Mouse (Mus musculus): ENCODE measurements around the gene Btrc. TPM values are rescaled to one million over a fixed set of nuclear protein-coding genes. Genes with fewer than 3 reads are reported as not detected.

Gene Btrc
- polyA plus RNA-seq, 1 experiment from 2014 or later = 15.0 TPM

GRCm38 (mm10) chr19:45469760-45470159 is 106.2 kb downstream of the Btrc start:
- 98% methylated on average over 5 of the region's 5 CpGs for WGBS
- no peaks in the 10 kb centered on the region for H3K27me3 ChIP-seq (ENCODE audit: control insufficient read depth, insufficient read depth, low read length)
- H3K9ac ChIP-seq (ENCODE audit: low read length) = no peak overlapping the region
- TF ChIP-seq CTCF (IDR thresholded peaks at IDR 0.05; ENCODE audit: low read depth) (0 out of 2 replicates have a peak, but pooled peaks have one; percentile 26), EP300 (optimal IDR thresholded peaks at IDR 0.05) (no peak)
- ATAC-seq (ENCODE audit: low FRiP score, low TSS enrichment) = no peak
- DNase-seq (ENCODE audit: low spot score) = no peak
- H3K4me3 ChIP-seq (ENCODE audit: low read depth, low read length) = no peak overlapping the region
- no peaks in the 10 kb centered on the region for H3K36me3 ChIP-seq (ENCODE audit: control insufficient read depth, insufficient read depth, low read length)
- no peak overlapping the region for H3K27ac ChIP-seq (replicated peaks)
- no peak overlapping the region for H3K4me2 ChIP-seq (replicated peaks; ENCODE audit: low read depth)
- H3K9me3 ChIP-seq (ENCODE audit: control insufficient read depth, low read length) = no peaks in the 10 kb centered on the region
- no peaks in the 10 kb centered on the region for H3K4me1 ChIP-seq (replicated peaks; ENCODE audit: control insufficient read depth, insufficient read depth)

- H3K4me3 ChIP-seq (ENCODE audit: low read depth, low read length) = no peak overlapping the region
- WGBS = 66% methylated on average over 11 of the region's 11 CpGs
- ATAC-seq (ENCODE audit: low FRiP score, low TSS enrichment) = no peak
- no peaks in the 10 kb centered on the region for H3K36me3 ChIP-seq (ENCODE audit: control insufficient read depth, insufficient read depth, low read length)
- no peaks in the 10 kb centered on the region for H3K4me1 ChIP-seq (replicated peaks; ENCODE audit: control insufficient read depth, insufficient read depth)
- H3K9ac ChIP-seq (ENCODE audit: low read length) = no peak overlapping the region
- DNase-seq (ENCODE audit: low spot score) = no peak
- no peaks in the 10 kb centered on the region for H3K27me3 ChIP-seq (ENCODE audit: control insufficient read depth, insufficient read depth, low read length)
- no peak overlapping the region for H3K27ac ChIP-seq (replicated peaks)
- H3K9me3 ChIP-seq (ENCODE audit: control insufficient read depth, low read length) = no peaks in the 10 kb centered on the region
- TF ChIP-seq EP300 (optimal IDR thresholded peaks at IDR 0.05) = no peak
- H3K4me2 ChIP-seq (replicated peaks; ENCODE audit: low read depth) = no peak overlapping the region
These were observed 109.4 kb downstream of the Btrc start for GRCm38 (mm10) chr19:45472691-45473520.

GRCm38 (mm10) chr19:45474686-45475085 is 111.2 kb downstream of the Btrc start:
- no peak overlapping the region for H3K4me3 ChIP-seq (ENCODE audit: low read depth, low read length)
- no peaks in the 10 kb centered on the region for H3K27me3 ChIP-seq (ENCODE audit: control insufficient read depth, insufficient read depth, low read length)
- DNase-seq (ENCODE audit: low spot score) (no peak), ATAC-seq (ENCODE audit: low FRiP score, low TSS enrichment) (no peak)
- TF ChIP-seq EP300 (optimal IDR thresholded peaks at IDR 0.05) (no peak), CTCF (IDR thresholded peaks at IDR 0.05; ENCODE audit: low read depth) (no peak)
- H3K4me2 ChIP-seq (replicated peaks; ENCODE audit: low read depth) = no peak overlapping the region
- no peaks in the 10 kb centered on the region for H3K4me1 ChIP-seq (replicated peaks; ENCODE audit: control insufficient read depth, insufficient read depth)
- no peak overlapping the region for H3K27ac ChIP-seq (replicated peaks)
- no peak overlapping the region for H3K9ac ChIP-seq (ENCODE audit: low read length)
- WGBS = 57% methylated on average over 4 of the region's 4 CpGs
- H3K9me3 ChIP-seq (ENCODE audit: control insufficient read depth, low read length) = no peaks in the 10 kb centered on the region
- H3K36me3 ChIP-seq (ENCODE audit: control insufficient read depth, insufficient read depth, low read length) = no peaks in the 10 kb centered on the region

- DNase-seq (ENCODE audit: low spot score) = no peak
- ATAC-seq (ENCODE audit: low FRiP score, low TSS enrichment) = no peak
- Histone ChIP-seq H3K4me2 (replicated peaks; ENCODE audit: low read depth) (peak overlapping the region; percentile 11; the same call in 1 of the 2 replicates), H3K4me1 (replicated peaks; ENCODE audit: control insufficient read depth, insufficient read depth) (no peaks in the 10 kb centered on the region), H3K27me3 (ENCODE audit: control insufficient read depth, insufficient read depth, low read length) (no peaks in the 10 kb centered on the region), H3K9ac (ENCODE audit: low read length) (no peak overlapping the region), H3K36me3 (ENCODE audit: control insufficient read depth, insufficient read depth, low read length) (no peaks in the 10 kb centered on the region), H3K4me3 (ENCODE audit: low read depth, low read length) (no peak overlapping the region; the same call in 1 of the 2 replicates), H3K9me3 (ENCODE audit: control insufficient read depth, low read length) (no peaks in the 10 kb centered on the region), H3K27ac (replicated peaks) (no peak overlapping the region)
- WGBS = 55% methylated on average over 24 of the region's 24 CpGs
- TF ChIP-seq CTCF (IDR thresholded peaks at IDR 0.05; ENCODE audit: low read depth) = no peak
- TF ChIP-seq EP300 (optimal IDR thresholded peaks at IDR 0.05) = no peak
These were observed 112.5 kb downstream of the Btrc start for GRCm38 (mm10) chr19:45475928-45476553.

GRCm38 (mm10) chr19:45479548-45479947 is 116.0 kb downstream of the Btrc start:
- Histone ChIP-seq H3K9ac (ENCODE audit: low read length) (no peak overlapping the region), H3K4me3 (ENCODE audit: low read depth, low read length) (no peak overlapping the region), H3K27me3 (ENCODE audit: control insufficient read depth, insufficient read depth, low read length) (no peaks in the 10 kb centered on the region), H3K36me3 (ENCODE audit: control insufficient read depth, insufficient read depth, low read length) (no peaks in the 10 kb centered on the region), H3K4me1 (replicated peaks; ENCODE audit: control insufficient read depth, insufficient read depth) (no peaks in the 10 kb centered on the region), H3K9me3 (ENCODE audit: control insufficient read depth, low read length) (no peaks in the 10 kb centered on the region), H3K4me2 (replicated peaks; ENCODE audit: low read depth) (no peak overlapping the region), H3K27ac (replicated peaks) (no peak overlapping the region)
- TF ChIP-seq EP300 (optimal IDR thresholded peaks at IDR 0.05) (no peak), CTCF (IDR thresholded peaks at IDR 0.05; ENCODE audit: low read depth) (no peak)
- no peak for DNase-seq (ENCODE audit: low spot score)
- ATAC-seq (ENCODE audit: low FRiP score, low TSS enrichment) = no peak
- 70% methylated on average over 6 of the region's 6 CpGs for WGBS

- Histone ChIP-seq H3K9me3 (ENCODE audit: control insufficient read depth, low read length) (no peaks in the 10 kb centered on the region), H3K27me3 (ENCODE audit: control insufficient read depth, insufficient read depth, low read length) (no peaks in the 10 kb centered on the region), H3K4me1 (replicated peaks; ENCODE audit: control insufficient read depth, insufficient read depth) (no peaks in the 10 kb centered on the region), H3K36me3 (ENCODE audit: control insufficient read depth, insufficient read depth, low read length) (no peaks in the 10 kb centered on the region), H3K9ac (ENCODE audit: low read length) (no peak overlapping the region), H3K4me3 (ENCODE audit: low read depth, low read length) (no peak overlapping the region), H3K27ac (replicated peaks) (no peak overlapping the region), H3K4me2 (replicated peaks; ENCODE audit: low read depth) (no peak overlapping the region)
- DNase-seq (ENCODE audit: low spot score) (no peak), ATAC-seq (ENCODE audit: low FRiP score, low TSS enrichment) (no peak)
- TF ChIP-seq EP300 (optimal IDR thresholded peaks at IDR 0.05) (no peak), CTCF (IDR thresholded peaks at IDR 0.05; ENCODE audit: low read depth) (no peak)
- WGBS = 79% methylated on average over 2 of the region's 2 CpGs
These were observed 117.0 kb downstream of the Btrc start for GRCm38 (mm10) chr19:45480490-45480889.
